Mouse (Mus musculus) gastrocnemius, postnatal 10 days (tissue): ENCODE data around the gene Vsig10. TPM values are rescaled to one million over a fixed set of nuclear protein-coding genes. Genes with fewer than 3 reads are reported as not detected.
"Not testable (repeated sequence)": the region's sequence is repeated elsewhere in the genome, so short reads cannot be mapped to it uniquely, and the experiment has no call there.

Source experiments
- DNase-seq: peaks from one replicate; pipeline ENCODE4 v3.0.0; 2021; ENCODE audit warnings: mixed read lengths
- total RNA-seq, 2 experiments: library from RNA; stranded (reverse); gene quantifications; 2 replicates each; pipeline ENCODE4 v1.2.3; 2021

Vsig10 gene
- total RNA-seq, 2 experiments from 2014 or later: 8.6 to 11.9 TPM

- no peak for DNase-seq
These were observed 14.9 kb upstream of the Vsig10 start for GRCm38 (mm10) chr5:117303691-117304579.

GRCm38 (mm10) chr5:117304947-117305346 is 13.9 kb upstream of the Vsig10 start:
- DNase-seq: peak; percentile 86

- DNase-seq: no peak
These were observed 13.1 kb upstream of the Vsig10 start for GRCm38 (mm10) chr5:117305754-117306153.

GRCm38 (mm10) chr5:117306826-117307225 is 12.1 kb upstream of the Vsig10 start:
- DNase-seq: no peak

GRCm38 (mm10) chr5:117307699-117308098 is 11.2 kb upstream of the Vsig10 start:
- peak; percentile 82 for DNase-seq

GRCm38 (mm10) chr5:117313420-117313819 is 5.5 kb upstream of the Vsig10 start:
- peak; percentile 56 for DNase-seq

- no peak for DNase-seq
These were observed 5.0 kb upstream of the Vsig10 start for GRCm38 (mm10) chr5:117313909-117314308.

GRCm38 (mm10) chr5:117314587-117315428 is 4.1 kb upstream of the Vsig10 start:
- DNase-seq: no peak

- DNase-seq: no peak
These were observed 4.9 kb downstream of the Vsig10 start for GRCm38 (mm10) chr5:117323751-117324150.

- no peak for DNase-seq
These were observed 7.5 kb downstream of the Vsig10 start for GRCm38 (mm10) chr5:117326408-117326807.

- DNase-seq: no peak
These were observed 11.6 kb downstream of the Vsig10 start for GRCm38 (mm10) chr5:117330457-117330856.

- no peak for DNase-seq
These were observed 19.1 kb downstream of the Vsig10 start for GRCm38 (mm10) chr5:117337999-117338398.

GRCm38 (mm10) chr5:117338503-117338902 is 19.6 kb downstream of the Vsig10 start:
- no peak for DNase-seq

GRCm38 (mm10) chr5:117340081-117340480 is 21.2 kb downstream of the Vsig10 start:
- DNase-seq: no peak

GRCm38 (mm10) chr5:117341896-117342295 is 23.0 kb downstream of the Vsig10 start:
- DNase-seq: no peak

- DNase-seq: not testable (repeated sequence)
These were observed 25.6 kb downstream of the Vsig10 start for GRCm38 (mm10) chr5:117344496-117344895.

- DNase-seq: no peak
These were observed 26.6 kb downstream of the Vsig10 start for GRCm38 (mm10) chr5:117345432-117345976.

GRCm38 (mm10) chr5:117346281-117346680 is 27.4 kb downstream of the Vsig10 start:
- no peak for DNase-seq

- no peak for DNase-seq
These were observed 28.1 kb downstream of the Vsig10 start for GRCm38 (mm10) chr5:117347011-117347410.

- DNase-seq: no peak
These were observed 29.0 kb downstream of the Vsig10 start for GRCm38 (mm10) chr5:117347838-117348237.

- DNase-seq: peak; percentile 66
These were observed 29.4 kb downstream of the Vsig10 start for GRCm38 (mm10) chr5:117348279-117348678.

GRCm38 (mm10) chr5:117354121-117354520 is 35.2 kb downstream of the Vsig10 start:
- DNase-seq: no peak
